ENCODE assay signal across 12 mouse cellular contexts in the genomic region with DNA sequence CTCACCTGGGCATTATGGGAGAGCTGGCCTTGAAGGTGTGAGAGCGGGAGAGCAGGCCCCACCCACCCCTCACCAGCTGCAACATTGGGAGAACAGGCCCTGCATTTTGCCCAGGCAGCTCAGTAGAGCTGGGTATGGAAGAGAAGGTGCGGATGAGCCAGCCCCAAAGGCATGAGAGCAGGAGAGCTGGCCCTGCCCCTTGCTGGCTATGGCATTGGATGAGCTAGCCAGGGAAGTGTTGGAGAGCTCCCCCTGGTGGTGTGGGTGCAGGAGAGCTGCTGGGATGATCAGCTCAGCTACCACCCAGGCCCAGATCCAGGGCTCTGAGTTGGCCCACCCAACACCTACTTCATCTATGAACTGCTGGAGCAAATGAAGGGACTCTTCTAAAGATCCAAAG. TPM values are rescaled to one million over a fixed set of nuclear protein-coding genes. Genes with fewer than 3 reads are reported as not detected.
DNase-seq lines count a peak whose midpoint lies in the region; TF ChIP-seq lines count a peak whose summit lies in the region.
"Had no signal": no experiment of that assay in that cellular context is flagged by ENCODE, and none has a peak within 500 bp of the region (broad histone marks: within the 10 kb centered on the region; RNA-seq: fewer than 3 reads in every experiment).

No protein-coding gene starts in this region.

- no peak for TF ChIP-seq POLR2A in kidney, adult 2 months (IDR thresholded peaks at IDR 0.05; ENCODE audit: low read depth, low read length)
- no peak for TF ChIP-seq POLR2A in bone marrow macrophage, adult 2 months (IDR thresholded peaks at IDR 0.05; ENCODE audit: borderline replicate concordance, low read depth, low read length)

- 0 out of 2 replicates have a peak, but pooled peaks have one; percentile 4 for TF ChIP-seq CTCF in kidney, adult 2 months (conservative IDR thresholded peaks at IDR 0.05; ENCODE audit: insufficient read depth, insufficient read length, low read depth, low read length)
- TF ChIP-seq CTCF in bone marrow macrophage, adult 2 months (IDR thresholded peaks at IDR 0.05; ENCODE audit: low read depth, low read length): peak; percentile 18; the same call in 1 of the 2 replicates

- H3K36me3 ChIP-seq in kidney, adult 2 months (ENCODE audit: control insufficient read depth, insufficient read depth, low read length): no peaks in the 10 kb centered on the region
- H3K36me3 ChIP-seq: G1E; hindbrain, embryonic 10.5 days; limb, embryonic 10.5 days; lung, embryonic 15.5 days had no signal

- no peak for DNase-seq in kidney, adult 2 months
- DNase-seq in kidney, postnatal 25 days: no peak
- DNase-seq in thymus, postnatal 14 days: peak; percentile 18
- no peak for DNase-seq in thymus, postnatal 36 days
- no peak for DNase-seq in spleen, postnatal 4 days (ENCODE audit: low spot score in 2 of 2)
- no peak for DNase-seq in frontal cortex, postnatal 36 days (ENCODE audit: low spot score in 2 of 2)
- DNase-seq: kidney, adult 18-20 months had no signal

- H3K27me3 ChIP-seq in kidney, adult 2 months (replicated peaks; ENCODE audit: control insufficient read depth, insufficient read depth, low read length): no peaks in the 10 kb centered on the region
- H3K27me3 ChIP-seq: lung, embryonic 15.5 days had no signal

- no peak overlapping the region for H3K4me3 ChIP-seq in kidney, adult 2 months (ENCODE audit: insufficient read depth, low read depth, low read length)
- H3K4me3 ChIP-seq in bone marrow macrophage, adult 2 months (ENCODE audit: insufficient read depth, low read length): no peak overlapping the region
- H3K4me3 ChIP-seq: hindbrain, embryonic 10.5 days; limb, embryonic 10.5 days; lung, embryonic 15.5 days had no signal

- no peaks in the 10 kb centered on the region for H3K4me1 ChIP-seq in kidney, adult 2 months (ENCODE audit: control insufficient read depth, insufficient read depth, low read length)
- no peaks in the 10 kb centered on the region for H3K4me1 ChIP-seq in bone marrow macrophage, adult 2 months (ENCODE audit: control insufficient read depth, insufficient read depth, low read length)
- H3K4me1 ChIP-seq: hindbrain, embryonic 10.5 days; limb, embryonic 10.5 days; lung, embryonic 15.5 days had no signal

- 94% methylated on average over 2 of the region's 2 CpGs for WGBS in kidney, adult 2 months

- H3K27ac ChIP-seq in kidney, adult 2 months (ENCODE audit: insufficient read depth, low read depth, low read length): no peak overlapping the region
- no peak overlapping the region for H3K27ac ChIP-seq in bone marrow macrophage, adult 2 months (ENCODE audit: insufficient read depth, low read depth, low read length)
- H3K27ac ChIP-seq: hindbrain, embryonic 10.5 days; limb, embryonic 10.5 days; lung, embryonic 15.5 days had no signal

RNA-seq across cellular contexts. Expression of a gene that starts 34.5 kb away (rescaled TPM):
- polyA plus RNA-seq in kidney, adult 2 months (2012; rRNA removed): 1.2 and 1.3 TPM in 2 replicates
- polyA plus RNA-seq in bone marrow macrophage, adult 2 months (2012; ENCODE audit: insufficient read depth, insufficient read length, missing spikeins): not detected in 2 replicates
- polyA plus RNA-seq: G1E had no signal

RNA-seq across cellular contexts. Expression of a gene that starts 39.7 kb away (rescaled TPM):
- polyA plus RNA-seq in kidney, adult 2 months (2012; rRNA removed): 17.7 and 18.7 TPM in 2 replicates
- polyA plus RNA-seq in bone marrow macrophage, adult 2 months (2012; ENCODE audit: insufficient read depth, insufficient read length, missing spikeins): 121 and 142 TPM in 2 replicates
